Mouse (Mus musculus) cerebellum, postnatal 4 days (tissue): ENCODE data around the gene Gm49359.
"Not testable (repeated sequence)": the region's sequence is repeated elsewhere in the genome, so short reads cannot be mapped to it uniquely, and the experiment has no call there.

ENCODE experiments used
- DNase-seq, 2 experiments: peaks; one replicate each; pipeline ENCODE4 v3.0.0; 2022; ENCODE audit warnings: low spot score in 2 of 2, mixed read lengths in 1 of 2

Gene Gm49359

GRCm38 (mm10) chr13:62466424-62467334 is at the start of gene Gm49359:
TSS of gene Gm49359 (minus strand) at chr13:62466832.
- DNase-seq = peak; percentile 39 to 79

- DNase-seq = not testable (repeated sequence)
Observed at GRCm38 (mm10) chr13:62510641-62511420, 44.2 kb upstream of the Gm49359 start.

GRCm38 (mm10) chr13:62472661-62473060 is 6.0 kb upstream of the Gm49359 start:
- DNase-seq = not testable (repeated sequence)

GRCm38 (mm10) chr13:62469947-62470346 is 3.3 kb upstream of the Gm49359 start:
- DNase-seq = peak in 1 of 2 experiments; percentile 16
